29 mouse cellular contexts compared by ENCODE assay signal in the genomic region with DNA sequence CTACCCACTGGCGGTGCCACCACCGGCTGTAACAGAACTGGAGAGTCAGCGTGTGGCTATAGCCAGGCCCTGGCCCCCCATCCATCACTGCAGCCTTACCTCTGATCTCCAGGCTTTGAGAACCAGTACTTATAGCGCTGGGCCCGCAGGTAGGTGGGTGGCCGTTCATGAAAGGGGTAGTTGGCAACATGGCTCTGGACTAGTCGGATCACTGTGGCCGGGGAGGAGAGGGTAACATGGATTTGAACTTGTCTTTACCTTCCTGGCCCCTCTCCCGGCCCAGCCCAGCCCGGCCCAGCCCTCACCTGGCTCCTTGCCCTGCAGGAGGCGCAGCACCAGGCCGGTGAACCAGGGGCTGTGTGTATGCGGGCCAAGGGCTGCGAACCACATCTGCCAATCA. TPM values are rescaled to one million over a fixed set of nuclear protein-coding genes. Genes with fewer than 3 reads are reported as not detected.
DNase-seq lines count a peak whose midpoint lies in the region; ATAC-seq and TF ChIP-seq lines count a peak whose summit lies in the region.
"Had no signal": no experiment of that assay in that cellular context is flagged by ENCODE, and none has a peak within 500 bp of the region (broad histone marks: within the 10 kb centered on the region; RNA-seq: fewer than 3 reads in every experiment).

No protein-coding gene starts in this region.

- no peak for ATAC-seq in forebrain, embryonic 11.5 days (replicated peaks; ENCODE audit: low FRiP score)
- no peak for ATAC-seq in forebrain, embryonic 14.5 days
- ATAC-seq in midbrain, embryonic 11.5 days (ENCODE audit: low FRiP score) = no peak
- ATAC-seq in midbrain, embryonic 15.5 days (replicated peaks) = no peak
- no peak for ATAC-seq in megakaryocyte progenitor cell, adult 5-6 weeks (replicated peaks; ENCODE audit: poor library complexity)
- ATAC-seq: activated CD4-positive, CD25-positive, alpha-beta regulatory T cell, adult 4 months; forebrain, embryonic 13.5 days; forebrain, embryonic 16.5 days; Patski had no signal

- peak; percentile 44 for DNase-seq in forebrain, embryonic 11.5 days (ENCODE audit: low spot score)
- no peak for DNase-seq in forebrain, embryonic 14.5 days (ENCODE audit: low spot score)
- peak; percentile 35 for DNase-seq in midbrain, embryonic 11.5 days (ENCODE audit: low spot score, missing footprints)
- no peak for DNase-seq in lung, adult 18-20 months
- DNase-seq: adrenal gland, adult 8-10 months; adrenal gland, postnatal 25 days; cerebellum, adult 11 months; cerebellum, adult 18-20 months; cerebellum, adult 8-10 months; cerebellum, postnatal 10 days; cerebellum, postnatal 36 days; embryo, embryonic 11 days had no signal

- no peak overlapping the region for H3K4me3 ChIP-seq in forebrain, embryonic 11.5 days (ENCODE audit: low read depth, low read length)
- no peak overlapping the region for H3K4me3 ChIP-seq in forebrain, embryonic 14.5 days (ENCODE audit: low read depth, low read length)
- no peak overlapping the region for H3K4me3 ChIP-seq in midbrain, embryonic 11.5 days (ENCODE audit: low read depth, low read length)
- no peak overlapping the region for H3K4me3 ChIP-seq in midbrain, embryonic 15.5 days
- peak overlapping the region; percentile 24; the same call in 1 of the 2 replicates for H3K4me3 ChIP-seq in ES-Bruce4 (ENCODE audit: low read depth, low read length)
- H3K4me3 ChIP-seq: embryonic facial prominence, embryonic 13.5 days; embryonic facial prominence, embryonic 15.5 days; erythroblast, embryonic 14.5 days; forebrain, embryonic 10.5 days; forebrain, embryonic 13.5 days had no signal

- H3K36me3 ChIP-seq in forebrain, embryonic 11.5 days (ENCODE audit: control insufficient read depth, insufficient read depth, low read length) = peaks cover 12% of the 10 kb centered on the region
- H3K36me3 ChIP-seq in forebrain, embryonic 14.5 days (ENCODE audit: control insufficient read depth, insufficient read depth, low read length) = peaks cover 46% of the 10 kb centered on the region
- H3K36me3 ChIP-seq in midbrain, embryonic 11.5 days (ENCODE audit: control insufficient read depth, insufficient read depth, low read length) = peaks cover 19% of the 10 kb centered on the region
- H3K36me3 ChIP-seq in midbrain, embryonic 15.5 days (replicated peaks) = peaks cover 21% of the 10 kb centered on the region
- no peaks in the 10 kb centered on the region for H3K36me3 ChIP-seq in ES-Bruce4 (ENCODE audit: control insufficient read depth, insufficient read depth, low read length, poor library complexity, severe bottlenecking)

- H3K27ac ChIP-seq in forebrain, embryonic 11.5 days (ENCODE audit: low read depth, low read length) = no peak overlapping the region
- H3K27ac ChIP-seq in forebrain, embryonic 14.5 days (ENCODE audit: low read depth, low read length) = no peak overlapping the region
- no peak overlapping the region for H3K27ac ChIP-seq in midbrain, embryonic 11.5 days (ENCODE audit: low read depth, low read length)
- no peak overlapping the region for H3K27ac ChIP-seq in midbrain, embryonic 15.5 days
- H3K27ac ChIP-seq in ES-Bruce4 (ENCODE audit: insufficient read depth, low read length) = no peak overlapping the region
- H3K27ac ChIP-seq: embryonic facial prominence, embryonic 13.5 days; embryonic facial prominence, embryonic 15.5 days; forebrain, embryonic 10.5 days; forebrain, embryonic 13.5 days had no signal

- H3K9me3 ChIP-seq in forebrain, embryonic 11.5 days (ENCODE audit: control insufficient read depth, low read length) = no peaks in the 10 kb centered on the region
- no peaks in the 10 kb centered on the region for H3K9me3 ChIP-seq in forebrain, embryonic 14.5 days (replicated peaks; ENCODE audit: control insufficient read depth, low read length)
- no peaks in the 10 kb centered on the region for H3K9me3 ChIP-seq in midbrain, embryonic 11.5 days (ENCODE audit: control insufficient read depth, low read length)
- H3K9me3 ChIP-seq in midbrain, embryonic 15.5 days = no peaks in the 10 kb centered on the region
- no peaks in the 10 kb centered on the region for H3K9me3 ChIP-seq in ES-Bruce4 (replicated peaks; ENCODE audit: control insufficient read depth, insufficient read depth, low read length, poor library complexity, severe bottlenecking)
- H3K9me3 ChIP-seq: embryonic facial prominence, embryonic 13.5 days; embryonic facial prominence, embryonic 15.5 days; forebrain, embryonic 10.5 days; forebrain, embryonic 13.5 days; G1E had no signal

- H3K4me2 ChIP-seq in forebrain, embryonic 11.5 days (ENCODE audit: low read depth, low read length, severe bottlenecking) = no peak overlapping the region
- no peak overlapping the region for H3K4me2 ChIP-seq in forebrain, embryonic 14.5 days (ENCODE audit: low read length)
- H3K4me2 ChIP-seq in midbrain, embryonic 11.5 days = no peak overlapping the region
- H3K4me2 ChIP-seq in midbrain, embryonic 15.5 days = no peak overlapping the region
- H3K4me2 ChIP-seq: embryonic facial prominence, embryonic 13.5 days; embryonic facial prominence, embryonic 15.5 days; forebrain, embryonic 13.5 days had no signal

- no peaks in the 10 kb centered on the region for H3K27me3 ChIP-seq in forebrain, embryonic 11.5 days (ENCODE audit: control insufficient read depth, insufficient read depth, low read length)
- H3K27me3 ChIP-seq in forebrain, embryonic 14.5 days (replicated peaks; ENCODE audit: control insufficient read depth, insufficient read depth, low read length) = no peaks in the 10 kb centered on the region
- no peaks in the 10 kb centered on the region for H3K27me3 ChIP-seq in midbrain, embryonic 11.5 days (ENCODE audit: control insufficient read depth, insufficient read depth, low read length)
- no peaks in the 10 kb centered on the region for H3K27me3 ChIP-seq in midbrain, embryonic 15.5 days (replicated peaks)
- H3K27me3 ChIP-seq in ES-Bruce4 (ENCODE audit: control insufficient read depth, insufficient read depth, low read length, poor library complexity, severe bottlenecking) = no peaks in the 10 kb centered on the region
- H3K27me3 ChIP-seq: embryonic facial prominence, embryonic 13.5 days; embryonic facial prominence, embryonic 15.5 days; forebrain, embryonic 13.5 days; Patski had no signal

- no peak for TF ChIP-seq POLR2A in ES-Bruce4 (IDR thresholded peaks at IDR 0.05; ENCODE audit: insufficient read depth, low read length)

- 92% methylated on average over 14 of the region's 14 CpGs for WGBS in forebrain, embryonic 11.5 days
- 97% methylated on average over 14 of the region's 14 CpGs for WGBS in forebrain, embryonic 14.5 days
- WGBS in midbrain, embryonic 11.5 days = 93% methylated on average over 14 of the region's 14 CpGs
- WGBS in midbrain, embryonic 15.5 days = 96% methylated on average over 14 of the region's 14 CpGs

- H3K9ac ChIP-seq in forebrain, embryonic 11.5 days (ENCODE audit: low read length) = no peak overlapping the region
- no peak overlapping the region for H3K9ac ChIP-seq in forebrain, embryonic 14.5 days (ENCODE audit: low read length)
- no peak overlapping the region for H3K9ac ChIP-seq in midbrain, embryonic 11.5 days (ENCODE audit: low read length)
- no peak overlapping the region for H3K9ac ChIP-seq in midbrain, embryonic 15.5 days
- H3K9ac ChIP-seq in ES-Bruce4 (ENCODE audit: low read depth, poor library complexity, severe bottlenecking) = peak overlapping the region; percentile 64
- H3K9ac ChIP-seq: embryonic facial prominence, embryonic 13.5 days; embryonic facial prominence, embryonic 15.5 days; forebrain, embryonic 13.5 days had no signal

- no peak for TF ChIP-seq CTCF in ES-Bruce4 (IDR thresholded peaks at IDR 0.05; ENCODE audit: low read depth, low read length)

- peaks cover 10% of the 10 kb centered on the region; the same call in 1 of the 2 replicates for H3K4me1 ChIP-seq in forebrain, embryonic 11.5 days (replicated peaks; ENCODE audit: control insufficient read depth, insufficient read depth, low read length)
- peaks cover 8% of the 10 kb centered on the region for H3K4me1 ChIP-seq in forebrain, embryonic 14.5 days (ENCODE audit: control insufficient read depth, insufficient read depth, low read length)
- peaks cover 9% of the 10 kb centered on the region for H3K4me1 ChIP-seq in midbrain, embryonic 11.5 days (ENCODE audit: control insufficient read depth, insufficient read depth, low read length)
- H3K4me1 ChIP-seq in midbrain, embryonic 15.5 days = peaks cover 19% of the 10 kb centered on the region
- H3K4me1 ChIP-seq in ES-Bruce4 (ENCODE audit: control insufficient read depth, insufficient read depth, low read length) = peaks cover 2% of the 10 kb centered on the region

- no peak for TF ChIP-seq EP300 in ES-Bruce4 (IDR thresholded peaks at IDR 0.05; ENCODE audit: insufficient read depth, low read depth, low read length)

RNA-seq across cellular contexts. Expression of a gene that starts 3.4 kb away (rescaled TPM):
- 43.7 and 47.3 TPM in 2 replicates for polyA plus RNA-seq in forebrain, embryonic 11.5 days (2014; fragmentation: Nextera tagmentation; extraction: Ambion mirVana)
- polyA plus RNA-seq in forebrain, embryonic 14.5 days (2014; fragmentation: Nextera tagmentation; extraction: Ambion mirVana) = 19.9 and 22.1 TPM in 2 replicates
- polyA plus RNA-seq in midbrain, embryonic 11.5 days (2014; fragmentation: Nextera tagmentation; extraction: Ambion mirVana) = 29.8 and 31.8 TPM in 2 replicates
- polyA plus RNA-seq in midbrain, embryonic 15.5 days (2015; fragmentation: Nextera tagmentation; extraction: Ambion mirVana) = 30.5 and 35.0 TPM in 2 replicates
- 41.4 and 42.1 TPM in 2 replicates for polyA plus RNA-seq in ES-Bruce4 (2011; ENCODE audit: insufficient read depth, insufficient read length, low read depth, missing spikeins)
- total RNA-seq in megakaryocyte progenitor cell, adult 5-6 weeks (2015) = 14.0 and 16.6 TPM in 2 replicates
- 7.4 and 11.7 TPM in 2 replicates for total RNA-seq in megakaryocyte progenitor cell, adult 5-6 weeks (2017)

RNA-seq across cellular contexts. Expression of a gene that starts 3.5 kb away (rescaled TPM):
- 191 and 203 TPM in 2 replicates for polyA plus RNA-seq in forebrain, embryonic 11.5 days (2014; fragmentation: Nextera tagmentation; extraction: Ambion mirVana)
- 132 and 141 TPM in 2 replicates for polyA plus RNA-seq in forebrain, embryonic 14.5 days (2014; fragmentation: Nextera tagmentation; extraction: Ambion mirVana)
- 155 and 168 TPM in 2 replicates for polyA plus RNA-seq in midbrain, embryonic 11.5 days (2014; fragmentation: Nextera tagmentation; extraction: Ambion mirVana)
- 115 and 121 TPM in 2 replicates for polyA plus RNA-seq in midbrain, embryonic 15.5 days (2015; fragmentation: Nextera tagmentation; extraction: Ambion mirVana)
- 164 and 173 TPM in 2 replicates for polyA plus RNA-seq in ES-Bruce4 (2011; ENCODE audit: insufficient read depth, insufficient read length, low read depth, missing spikeins)
- 82.4 and 115 TPM in 2 replicates for total RNA-seq in megakaryocyte progenitor cell, adult 5-6 weeks (2015)
- 96.7 and 97.9 TPM in 2 replicates for total RNA-seq in megakaryocyte progenitor cell, adult 5-6 weeks (2017)

RNA-seq across cellular contexts. Expression of a gene that starts 17.9 kb away (rescaled TPM):
- not detected in 2 replicates for polyA plus RNA-seq in forebrain, embryonic 11.5 days (2014; fragmentation: Nextera tagmentation; extraction: Ambion mirVana)
- not detected in 2 replicates for polyA plus RNA-seq in forebrain, embryonic 14.5 days (2014; fragmentation: Nextera tagmentation; extraction: Ambion mirVana)
- not detected in 2 replicates for polyA plus RNA-seq in midbrain, embryonic 11.5 days (2014; fragmentation: Nextera tagmentation; extraction: Ambion mirVana)
- not detected in 2 replicates for polyA plus RNA-seq in midbrain, embryonic 15.5 days (2015; fragmentation: Nextera tagmentation; extraction: Ambion mirVana)
- not detected in 2 replicates for polyA plus RNA-seq in ES-Bruce4 (2011; ENCODE audit: insufficient read depth, insufficient read length, low read depth, missing spikeins)
- not detected in 2 replicates for total RNA-seq in megakaryocyte progenitor cell, adult 5-6 weeks (2015)
- total RNA-seq in megakaryocyte progenitor cell, adult 5-6 weeks (2017) = not detected in 2 replicates
- total RNA-seq: adrenal gland, postnatal 25 days; common myeloid progenitor, adult 5-6 weeks had no signal
- polyA plus RNA-seq: activated CD4-positive, CD25-positive, alpha-beta regulatory T cell, adult 4 months; brain, embryonic 14.5 days; C2C12; embryonic facial prominence, embryonic 11.5 days; embryonic facial prominence, embryonic 13.5 days; embryonic facial prominence, embryonic 15.5 days; erythroblast, embryonic 14.5 days; forebrain, embryonic 10.5 days; forebrain, embryonic 13.5 days; forebrain, embryonic 16.5 days; frontal cortex, adult 2 months; G1E; Patski had no signal

RNA-seq across cellular contexts. Expression of a gene that starts 21.6 kb away (rescaled TPM):
- polyA plus RNA-seq in forebrain, embryonic 11.5 days (2014; fragmentation: Nextera tagmentation; extraction: Ambion mirVana) = 5.1 and 5.7 TPM in 2 replicates
- 14.7 and 16.4 TPM in 2 replicates for polyA plus RNA-seq in forebrain, embryonic 14.5 days (2014; fragmentation: Nextera tagmentation; extraction: Ambion mirVana)
- polyA plus RNA-seq in midbrain, embryonic 11.5 days (2014; fragmentation: Nextera tagmentation; extraction: Ambion mirVana) = 5.8 and 6.0 TPM in 2 replicates
- polyA plus RNA-seq in midbrain, embryonic 15.5 days (2015; fragmentation: Nextera tagmentation; extraction: Ambion mirVana) = 15.7 and 15.8 TPM in 2 replicates
- 11.0 and 12.0 TPM in 2 replicates for polyA plus RNA-seq in ES-Bruce4 (2011; ENCODE audit: insufficient read depth, insufficient read length, low read depth, missing spikeins)
- total RNA-seq in megakaryocyte progenitor cell, adult 5-6 weeks (2015) = 15.9 and 20.6 TPM in 2 replicates
- 14.4 and 14.7 TPM in 2 replicates for total RNA-seq in megakaryocyte progenitor cell, adult 5-6 weeks (2017)

RNA-seq across cellular contexts. Expression of a gene that starts 24.8 kb away (rescaled TPM):
- 0.80 and 1.3 TPM in 2 replicates for polyA plus RNA-seq in forebrain, embryonic 11.5 days (2014; fragmentation: Nextera tagmentation; extraction: Ambion mirVana)
- 2.4 and 2.8 TPM in 2 replicates for polyA plus RNA-seq in forebrain, embryonic 14.5 days (2014; fragmentation: Nextera tagmentation; extraction: Ambion mirVana)
- polyA plus RNA-seq in midbrain, embryonic 11.5 days (2014; fragmentation: Nextera tagmentation; extraction: Ambion mirVana) = 1.2 and 1.9 TPM in 2 replicates
- 2.1 and 2.7 TPM in 2 replicates for polyA plus RNA-seq in midbrain, embryonic 15.5 days (2015; fragmentation: Nextera tagmentation; extraction: Ambion mirVana)
- polyA plus RNA-seq in ES-Bruce4 (2011; ENCODE audit: insufficient read depth, insufficient read length, low read depth, missing spikeins) = not detected in 2 replicates
- 0.10 and 0.17 TPM in 2 replicates for total RNA-seq in megakaryocyte progenitor cell, adult 5-6 weeks (2015)
- 0.42 and 0.71 TPM in 2 replicates for total RNA-seq in megakaryocyte progenitor cell, adult 5-6 weeks (2017)

Comparison
In these comparisons a context has a peak if more than half of its experiments do, and no peak if none do; other contexts are left out.
1. DNase-seq: peak in forebrain, embryonic 11.5 days (single experiment) and midbrain, embryonic 11.5 days (single experiment); none in forebrain, embryonic 14.5 days (single experiment) and lung, adult 18-20 months (0 of 2).